Mouse (Mus musculus) midbrain, embryonic 15.5 days (tissue): ENCODE data around the gene Hmgcl. TPM values are rescaled to one million over a fixed set of nuclear protein-coding genes. Genes with fewer than 3 reads are reported as not detected.

Experiments
- ATAC-seq: fragments of 200-750 bp; cut with Nextera tagmentation; replicated peaks from 2 replicates; pipeline ENCODE4 v1.8.0; 2017; ENCODE audit warnings: moderate TSS enrichment
- H3K27ac ChIP-seq: fragments of 300-500 bp; sonication (generic); 2 replicates; pipeline ENCODE4 v1.5.1; 2015; ENCODE audit warnings: mild to moderate bottlenecking, inconsistent platforms
- H3K27me3 ChIP-seq: fragments of 300-500 bp; sonication (generic); replicated peaks from 2 replicates; pipeline ENCODE4 v1.6.1; 2015; ENCODE audit warnings: inconsistent platforms
- H3K36me3 ChIP-seq: fragments of 300-500 bp; sonication (generic); replicated peaks from 2 replicates; pipeline ENCODE4 v1.6.1; 2015; ENCODE audit warnings: inconsistent platforms
- H3K4me1 ChIP-seq: fragments of 300-500 bp; sonication (generic); 2 replicates; pipeline ENCODE4 v1.6.1; 2015; ENCODE audit warnings: inconsistent platforms
- H3K4me2 ChIP-seq: fragments of 300-500 bp; sonication (generic); 2 replicates; pipeline ENCODE4 v1.6.1; 2015; ENCODE audit warnings: inconsistent platforms, mild to moderate bottlenecking, moderate library complexity
- H3K4me3 ChIP-seq: fragments of 300-500 bp; sonication (generic); 2 replicates; pipeline ENCODE4 v1.5.1; 2015; ENCODE audit warnings: mild to moderate bottlenecking, inconsistent platforms
- H3K9ac ChIP-seq: fragments of 300-500 bp; sonication (generic); 2 replicates; pipeline ENCODE4 v1.6.1; 2015; ENCODE audit warnings: mild to moderate bottlenecking, inconsistent platforms
- H3K9me3 ChIP-seq: fragments of 300-500 bp; sonication (generic); 2 replicates; pipeline ENCODE4 v1.6.1; 2016; ENCODE audit warnings: inconsistent platforms
- WGBS: fragments of 180-500 bp; shearing (Covaris S2); methylation state at CpG from one replicate; pipeline ENCODE4 v1.1.7; 2015; ENCODE audit warnings: mixed read lengths; 5-methylcytosine and 5-hydroxymethylcytosine counted together
- polyA plus RNA-seq: library from polyadenylated mRNA; unstranded; fragments of >200 nt; fragmentation: Nextera tagmentation; extraction: Ambion mirVana; gene quantifications from 2 replicates; pipeline ENCODE4 v1.2.1, GENCODE M21; 2015

Gene Hmgcl
- polyA plus RNA-seq, 1 experiment from 2014 or later = 57.0 TPM

DNA sequence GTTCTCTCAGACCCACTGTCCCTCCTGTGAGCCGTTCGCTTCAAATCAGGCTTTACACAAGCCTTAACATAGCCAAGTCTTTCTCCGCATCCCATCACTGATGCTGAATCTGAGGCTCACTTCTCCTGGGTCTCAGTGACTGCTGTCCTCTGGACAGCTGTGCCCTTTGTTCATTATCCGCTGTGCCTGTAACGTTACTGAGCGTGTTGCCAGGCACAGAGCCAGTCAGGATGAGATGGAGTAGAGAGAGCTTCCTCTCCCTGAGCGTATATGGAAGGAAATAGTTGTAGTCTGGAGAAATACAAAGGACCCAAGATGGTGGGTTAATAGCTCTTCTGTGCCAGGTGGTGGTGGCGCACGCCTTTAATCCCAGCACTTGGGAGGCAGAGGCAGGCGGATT, 3.2 kb downstream of the Hmgcl start:
- ATAC-seq = no peak
- H3K27ac ChIP-seq = no peak overlapping the region
- peaks cover 10% of the 10 kb centered on the region for H3K36me3 ChIP-seq
- H3K27me3 ChIP-seq = no peaks in the 10 kb centered on the region
- H3K9me3 ChIP-seq = no peaks in the 10 kb centered on the region
- no peak overlapping the region for H3K4me3 ChIP-seq
- 85% methylated on average over 10 of the region's 10 CpGs for WGBS
- H3K9ac ChIP-seq = no peak overlapping the region
- peaks cover 22% of the 10 kb centered on the region for H3K4me1 ChIP-seq
- H3K4me2 ChIP-seq = no peak overlapping the region

DNA sequence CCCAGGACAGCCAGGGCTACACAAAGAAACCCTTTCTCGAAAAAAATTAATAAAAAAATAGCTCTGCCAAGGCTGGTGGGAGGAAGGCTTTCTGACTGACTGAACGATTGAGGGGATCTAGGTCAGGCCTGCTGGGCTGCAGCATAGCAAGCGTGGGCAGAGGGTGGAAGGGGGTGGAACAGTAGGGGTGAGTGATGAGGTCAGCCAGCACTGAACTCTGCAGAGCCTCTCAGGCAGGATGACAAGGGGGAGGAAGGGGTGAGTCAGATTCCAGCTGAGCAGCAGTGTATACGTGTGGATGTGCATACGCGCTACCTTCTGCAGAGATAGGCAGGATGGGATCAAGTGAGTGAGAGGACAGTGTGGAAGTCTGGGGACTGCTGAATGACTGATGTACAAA, 3.7 kb downstream of the Hmgcl start:
- H3K4me1 ChIP-seq = peaks cover 22% of the 10 kb centered on the region
- no peak overlapping the region for H3K27ac ChIP-seq
- no peaks in the 10 kb centered on the region for H3K9me3 ChIP-seq
- WGBS = 65% methylated on average over 6 of the region's 6 CpGs
- ATAC-seq = no peak
- H3K9ac ChIP-seq = no peak overlapping the region
- H3K4me2 ChIP-seq = no peak overlapping the region
- H3K36me3 ChIP-seq = peaks cover 10% of the 10 kb centered on the region
- H3K4me3 ChIP-seq = no peak overlapping the region
- no peaks in the 10 kb centered on the region for H3K27me3 ChIP-seq

DNA sequence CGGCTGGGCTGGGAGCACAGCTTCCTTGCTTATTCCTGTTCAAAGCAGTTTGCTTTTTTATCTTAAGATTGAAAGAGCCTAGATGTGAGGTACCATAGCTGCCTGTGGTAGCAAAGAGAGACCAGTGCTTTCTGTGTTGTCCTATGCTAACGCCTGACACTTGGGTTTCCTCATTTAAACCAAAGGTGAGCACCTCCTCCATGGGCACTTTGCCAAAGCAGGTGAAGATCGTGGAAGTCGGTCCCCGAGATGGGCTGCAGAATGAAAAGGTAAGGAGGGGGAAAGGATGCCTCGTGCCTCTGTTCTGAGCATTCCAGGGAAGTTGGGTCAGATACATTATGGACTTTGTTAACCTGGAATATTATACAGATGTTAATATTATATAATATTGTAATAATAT, 4.1 kb downstream of the Hmgcl start:
- no peak for ATAC-seq
- Histone ChIP-seq H3K9me3 (no peaks in the 10 kb centered on the region), H3K4me3 (no peak overlapping the region), H3K36me3 (peaks cover 10% of the 10 kb centered on the region), H3K4me1 (peaks cover 22% of the 10 kb centered on the region), H3K4me2 (no peak overlapping the region), H3K9ac (no peak overlapping the region), H3K27me3 (no peaks in the 10 kb centered on the region), H3K27ac (no peak overlapping the region)
- WGBS = 88% methylated on average over 6 of the region's 6 CpGs

DNA sequence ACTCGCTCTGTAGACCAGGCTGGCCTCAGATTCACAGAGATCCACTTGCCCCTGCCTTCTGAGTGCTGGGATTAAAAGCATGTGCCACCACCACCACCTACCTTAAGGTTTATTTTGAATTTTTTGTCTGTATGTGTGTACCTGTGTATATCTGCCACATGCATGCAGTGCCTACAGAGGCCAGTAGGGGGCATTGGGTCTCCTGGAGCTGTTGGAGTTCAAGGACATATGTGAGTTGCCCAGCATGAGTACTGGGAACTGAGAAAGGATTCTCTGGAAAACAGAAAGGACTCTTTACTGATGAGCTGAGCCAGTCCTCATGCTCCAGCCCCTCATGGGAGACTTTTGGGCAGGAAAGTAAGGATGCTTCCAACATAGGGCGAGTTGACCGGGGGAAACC, 5.3 kb downstream of the Hmgcl start:
- Histone ChIP-seq H3K27ac (no peak overlapping the region), H3K4me3 (no peak overlapping the region), H3K36me3 (peaks cover 10% of the 10 kb centered on the region), H3K4me2 (no peak overlapping the region), H3K9ac (no peak overlapping the region), H3K27me3 (no peaks in the 10 kb centered on the region), H3K4me1 (peaks cover 17% of the 10 kb centered on the region), H3K9me3 (no peaks in the 10 kb centered on the region)
- WGBS = 92% methylated on average over 3 of the region's 3 CpGs
- no peak for ATAC-seq

DNA sequence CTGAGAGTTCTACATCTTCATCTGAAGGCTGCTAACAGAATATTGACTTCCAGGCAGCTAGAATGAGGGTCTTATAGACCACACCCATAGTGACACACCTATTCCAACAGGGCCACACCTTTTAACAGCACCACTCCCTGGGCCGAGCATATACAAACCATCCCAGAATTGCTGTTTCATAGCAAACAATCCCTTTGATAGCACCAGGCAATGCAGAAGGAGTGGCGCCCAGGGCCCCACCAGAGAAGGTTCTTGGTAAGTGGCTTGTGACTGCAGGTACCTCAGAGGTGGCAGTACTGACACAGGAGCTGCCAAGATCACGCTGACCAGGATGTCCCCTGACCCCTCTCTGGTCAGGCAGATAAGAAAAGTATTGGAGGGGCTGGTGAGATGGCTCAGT, 6.9 kb downstream of the Hmgcl start:
- Histone ChIP-seq H3K27me3 (no peaks in the 10 kb centered on the region), H3K9ac (no peak overlapping the region), H3K36me3 (peaks cover 10% of the 10 kb centered on the region), H3K9me3 (no peaks in the 10 kb centered on the region), H3K4me2 (no peak overlapping the region), H3K4me1 (peaks cover 6% of the 10 kb centered on the region), H3K27ac (no peak overlapping the region), H3K4me3 (no peak overlapping the region)
- WGBS = 95% methylated on average over 3 of the region's 3 CpGs
- ATAC-seq = no peak

DNA sequence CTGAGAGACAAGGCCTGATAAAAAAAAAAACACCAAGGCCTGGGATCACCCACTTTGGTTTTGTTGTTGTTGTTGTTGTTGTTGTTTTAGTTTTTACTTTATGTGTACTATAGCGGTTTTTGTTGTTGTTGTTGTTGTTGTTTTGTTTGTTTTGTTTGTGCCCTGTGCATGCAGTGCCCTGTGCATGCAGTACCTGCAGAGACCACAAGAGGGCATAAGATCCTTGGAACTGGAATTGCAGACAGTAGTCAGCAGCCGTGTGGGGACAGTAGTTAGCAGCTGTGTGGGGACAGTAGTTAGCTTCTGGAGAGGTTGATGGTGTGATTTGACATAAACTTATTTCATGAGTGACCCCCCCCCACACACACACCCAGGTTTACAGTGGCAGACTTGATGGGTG, 8.0 kb downstream of the Hmgcl start:
- no peak overlapping the region for H3K27ac ChIP-seq
- no peaks in the 10 kb centered on the region for H3K4me1 ChIP-seq
- 3% methylated on average over 2 of the region's 2 CpGs for WGBS
- 0 out of 2 replicates have a peak, but pooled peaks have one; percentile 64 for ATAC-seq
- H3K4me3 ChIP-seq = no peak overlapping the region
- H3K4me2 ChIP-seq = no peak overlapping the region
- no peak overlapping the region for H3K9ac ChIP-seq
- no peaks in the 10 kb centered on the region for H3K27me3 ChIP-seq
- H3K9me3 ChIP-seq = no peaks in the 10 kb centered on the region
- H3K36me3 ChIP-seq = peaks cover 10% of the 10 kb centered on the region

DNA sequence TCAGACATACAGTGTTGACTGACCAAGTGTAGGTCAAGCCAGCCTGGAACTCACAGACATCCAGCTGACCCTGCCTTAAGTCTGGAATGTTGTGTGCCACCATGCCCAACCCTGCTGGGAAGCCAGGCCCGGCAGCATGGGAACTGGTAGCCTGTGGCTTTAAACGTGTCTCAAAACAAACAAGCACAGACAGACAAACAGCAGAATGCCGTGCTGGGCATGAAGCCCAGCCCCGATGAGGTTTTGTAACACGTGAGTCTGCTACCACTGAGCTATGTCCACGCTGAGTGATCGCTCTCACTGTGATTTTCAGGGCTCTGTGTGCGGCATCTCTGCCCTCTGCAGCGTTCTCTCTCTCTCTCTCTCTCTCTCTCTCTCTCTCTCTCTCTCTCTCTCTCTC, 9.6 kb downstream of the Hmgcl start:
- no peak overlapping the region for H3K27ac ChIP-seq
- ATAC-seq = no peak
- peaks cover 10% of the 10 kb centered on the region for H3K36me3 ChIP-seq
- H3K4me1 ChIP-seq = no peaks in the 10 kb centered on the region
- no peaks in the 10 kb centered on the region for H3K27me3 ChIP-seq
- no peak overlapping the region for H3K9ac ChIP-seq
- no peak overlapping the region for H3K4me3 ChIP-seq
- H3K9me3 ChIP-seq = no peaks in the 10 kb centered on the region
- H3K4me2 ChIP-seq = no peak overlapping the region
- WGBS = 90% methylated on average over 9 of the region's 9 CpGs

DNA sequence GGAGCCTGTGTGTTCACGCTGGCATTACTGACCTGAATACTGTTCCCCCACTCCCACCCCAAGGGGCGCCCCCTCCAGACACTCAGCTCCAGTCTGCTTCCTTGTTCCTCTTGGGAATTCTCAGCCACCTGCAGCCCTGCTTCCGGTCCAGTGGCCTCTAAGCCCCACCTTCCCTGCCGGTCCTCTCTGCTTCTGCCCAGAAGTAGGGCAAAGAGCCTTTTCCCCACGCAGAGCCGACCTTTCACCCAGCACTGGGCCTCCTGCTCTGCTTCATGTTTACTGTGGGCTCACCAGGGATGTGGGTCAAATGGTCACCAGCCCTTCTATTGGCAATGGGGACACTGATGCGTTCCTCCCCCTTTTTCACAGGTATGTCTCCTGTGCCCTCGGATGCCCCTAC, 12.1 kb downstream of the Hmgcl start:
- WGBS = 61% methylated on average over 8 of the region's 8 CpGs
- H3K27me3 ChIP-seq = no peaks in the 10 kb centered on the region
- H3K9ac ChIP-seq = no peak overlapping the region
- peaks cover 6% of the 10 kb centered on the region for H3K4me1 ChIP-seq
- H3K4me2 ChIP-seq = no peak overlapping the region
- H3K36me3 ChIP-seq = peaks cover 2% of the 10 kb centered on the region
- no peak overlapping the region for H3K4me3 ChIP-seq
- H3K27ac ChIP-seq = no peak overlapping the region
- no peaks in the 10 kb centered on the region for H3K9me3 ChIP-seq
- no peak for ATAC-seq

DNA sequence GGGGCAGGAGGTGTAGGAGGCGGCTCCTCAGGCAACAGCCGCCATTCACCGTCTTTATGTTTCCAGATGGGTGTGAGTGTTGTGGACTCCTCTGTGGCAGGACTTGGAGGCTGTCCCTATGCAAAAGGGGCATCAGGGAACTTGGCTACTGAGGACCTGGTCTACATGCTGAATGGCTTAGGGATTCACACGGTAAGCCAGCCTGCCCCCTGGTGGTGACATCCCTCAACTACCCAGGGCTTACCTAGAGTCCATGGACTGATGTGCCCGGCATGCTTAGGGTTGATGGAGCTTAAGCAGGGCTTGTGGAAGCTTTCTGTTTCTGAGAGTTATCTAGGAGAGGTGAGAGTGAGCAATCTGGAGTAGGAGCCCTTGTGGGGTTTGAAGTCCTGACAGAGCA, 14.5 kb downstream of the Hmgcl start:
- 32% methylated on average over 5 of the region's 5 CpGs for WGBS
- Histone ChIP-seq H3K4me1 (peaks cover 20% of the 10 kb centered on the region), H3K27me3 (no peaks in the 10 kb centered on the region), H3K4me3 (no peak overlapping the region), H3K9me3 (no peaks in the 10 kb centered on the region), H3K4me2 (no peak overlapping the region), H3K9ac (no peak overlapping the region), H3K36me3 (peaks cover 2% of the 10 kb centered on the region), H3K27ac (no peak overlapping the region)
- no peak for ATAC-seq

DNA sequence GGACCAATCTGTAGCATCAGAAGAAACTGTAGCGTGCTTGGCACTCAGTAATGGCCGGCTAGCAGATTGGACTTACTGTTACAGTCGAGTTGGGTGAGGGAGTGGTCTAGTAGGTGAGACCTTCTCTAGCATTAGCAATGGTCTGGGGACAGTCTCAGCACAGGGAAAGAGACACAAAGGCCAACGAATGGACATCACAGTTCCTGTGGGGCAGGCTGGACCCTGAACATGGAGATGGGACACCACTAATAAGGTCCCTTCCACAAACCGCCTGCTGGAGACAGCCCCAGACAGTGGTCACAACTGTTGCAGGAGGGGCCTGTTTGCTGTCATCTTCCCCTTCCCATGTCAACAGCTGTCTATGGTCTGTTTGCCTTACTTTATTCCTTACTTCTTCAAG, 15.5 kb downstream of the Hmgcl start:
- WGBS = 90% methylated on average over 5 of the region's 5 CpGs

DNA sequence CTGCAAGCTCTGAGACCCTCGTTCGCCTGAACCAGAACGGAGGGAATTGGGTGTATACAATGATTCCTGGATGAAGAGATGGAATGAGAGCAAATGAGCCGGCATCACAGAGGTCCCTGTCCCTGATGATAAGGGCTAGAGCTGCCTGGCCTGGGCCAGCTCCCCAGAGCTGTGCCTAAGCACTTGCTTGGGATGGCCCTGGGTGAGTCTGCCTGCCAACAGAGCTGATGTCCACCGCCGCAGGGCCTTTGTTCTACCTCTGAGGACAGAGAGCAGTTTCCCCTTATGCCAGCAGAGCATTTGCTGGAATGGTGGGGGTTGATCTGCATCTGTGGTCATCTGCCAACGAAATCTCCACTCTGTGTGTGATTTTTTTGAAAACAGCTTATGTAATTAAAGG, 15.9 kb downstream of the Hmgcl start:
- peaks cover 15% of the 10 kb centered on the region for H3K36me3 ChIP-seq
- ATAC-seq = no peak
- no peak overlapping the region for H3K27ac ChIP-seq
- no peak overlapping the region for H3K9ac ChIP-seq
- H3K4me1 ChIP-seq = peaks cover 20% of the 10 kb centered on the region
- 89% methylated on average over 7 of the region's 7 CpGs for WGBS
- no peaks in the 10 kb centered on the region for H3K27me3 ChIP-seq
- H3K4me2 ChIP-seq = no peak overlapping the region
- H3K9me3 ChIP-seq = no peaks in the 10 kb centered on the region
- no peak overlapping the region for H3K4me3 ChIP-seq

More for the DNA sequence above, 15.5 kb downstream of the Hmgcl start:
- H3K4me3 ChIP-seq = no peak overlapping the region
- H3K27ac ChIP-seq = no peak overlapping the region
- ATAC-seq = no peak
- H3K9ac ChIP-seq = no peak overlapping the region
- H3K36me3 ChIP-seq = peaks cover 10% of the 10 kb centered on the region
- H3K27me3 ChIP-seq = no peaks in the 10 kb centered on the region
- no peaks in the 10 kb centered on the region for H3K9me3 ChIP-seq
- H3K4me1 ChIP-seq = peaks cover 20% of the 10 kb centered on the region
- no peak overlapping the region for H3K4me2 ChIP-seq

DNA sequence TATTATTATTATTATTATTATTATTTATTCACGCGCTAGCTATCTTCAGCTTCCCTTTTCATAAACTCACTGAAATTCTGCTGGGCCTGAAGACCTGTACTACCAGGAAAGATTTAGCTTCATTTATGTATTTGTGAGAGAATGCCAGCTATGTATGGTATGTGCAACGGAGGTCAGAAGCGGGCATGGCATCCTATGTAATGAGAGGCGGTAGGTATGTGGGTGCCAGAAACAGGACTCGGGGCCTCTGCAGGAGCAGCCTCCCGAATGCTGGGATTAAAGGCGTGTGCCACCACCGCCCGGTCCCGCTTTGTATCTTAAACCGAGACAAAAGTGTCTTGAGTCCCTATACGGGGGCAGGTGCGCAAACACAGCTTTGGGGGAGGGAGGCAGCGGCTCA, 16.7 kb downstream of the Hmgcl start:
- Histone ChIP-seq H3K36me3 (peaks cover 21% of the 10 kb centered on the region), H3K4me1 (peaks cover 20% of the 10 kb centered on the region), H3K9ac (peak overlapping the region; percentile 72), H3K4me3 (peak overlapping the region; percentile 84), H3K4me2 (peak overlapping the region; percentile 95), H3K9me3 (no peaks in the 10 kb centered on the region), H3K27me3 (no peaks in the 10 kb centered on the region), H3K27ac (peak overlapping the region; percentile 89)
- no peak; the same call in 1 of the 2 replicates for ATAC-seq
- WGBS = 6% methylated on average over 15 of the region's 15 CpGs

DNA sequence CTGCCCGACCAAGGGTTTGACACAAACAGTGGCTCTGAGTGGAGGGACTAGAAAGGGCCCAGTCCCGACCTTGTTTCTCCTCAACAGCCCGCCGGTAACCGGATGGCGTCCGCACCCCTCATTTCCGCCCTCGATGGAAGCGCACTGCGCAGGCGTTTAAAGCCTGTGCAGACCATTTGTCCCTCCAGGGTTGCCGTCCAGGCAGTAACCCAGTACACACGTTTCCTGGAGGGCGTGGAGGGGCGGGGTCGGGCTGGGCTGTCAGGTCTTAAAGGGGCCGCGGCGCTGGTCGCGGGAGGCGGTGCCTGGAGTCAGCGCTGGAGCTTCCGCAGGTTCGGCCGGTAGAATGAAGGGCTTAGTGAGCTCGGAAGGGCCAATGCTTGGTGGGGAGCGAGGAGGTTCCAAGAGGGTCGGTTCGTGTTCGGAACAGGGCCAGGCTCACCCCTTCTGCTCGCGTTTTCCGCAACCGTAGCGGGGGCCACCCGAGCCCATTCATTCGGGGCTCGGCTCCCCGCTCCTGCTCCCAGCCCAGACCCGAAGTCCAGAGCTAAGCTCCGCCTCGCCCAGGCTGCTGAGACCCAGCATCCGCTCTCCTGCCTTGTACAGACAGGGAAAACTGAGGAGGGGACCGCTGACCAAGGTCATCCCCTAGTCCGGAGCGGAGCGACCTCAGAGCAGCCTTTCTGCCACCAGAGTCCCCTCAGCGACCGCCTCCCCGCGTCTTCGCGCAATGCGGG, 17.4 kb downstream of the Hmgcl start, which contains the start of gene Gale:
TSS of gene Gale (plus strand) at position 271 of the 737 bp plus-strand sequence.
- Histone ChIP-seq H3K9ac (peak within 1 kb of the TSS; percentile 87), H3K27me3 (no peaks in the 10 kb centered on the region), H3K9me3 (no peaks in the 10 kb centered on the region), H3K4me2 (peak within 1 kb of the TSS; percentile 95), H3K27ac (peak within 1 kb of the TSS; percentile 89), H3K4me1 (peaks cover 20% of the 10 kb centered on the region), H3K36me3 (peaks cover 28% of the 10 kb centered on the region), H3K4me3 (peak within 1 kb of the TSS; percentile 84)
- WGBS = under 1% methylated on average over 56 of the region's 56 CpGs
- ATAC-seq = peak; percentile 94
